Mouse (Mus musculus) limb, embryonic 11.5 days (tissue): ENCODE results near the gene Gm8300. TPM values are rescaled to one million over a fixed set of nuclear protein-coding genes. Genes with fewer than 3 reads are reported as not detected.
A peak's percentile ranks its signal among the peaks of the same experiment; 100 is the strongest.
"Not testable (repeated sequence)": the region's sequence is repeated elsewhere in the genome, so short reads cannot be mapped to it uniquely, and the experiment has no call there.

Experiments
- ATAC-seq: fragments of 200-750 bp; cut with Nextera tagmentation; 2 replicates; pipeline ENCODE4 v1.8.0; 2017; ENCODE audit warnings: low read depth; ENCODE audit not compliant: insufficient number of reproducible peaks, low FRiP score, low TSS enrichment
- DNase-seq: peaks from one replicate; pipeline ENCODE4 v3.0.0-alpha.2; 2015; ENCODE audit warnings: low spot score
- H3K27ac ChIP-seq: fragments of 300-500 bp; sonication (generic); replicated peaks from 2 replicates; pipeline ENCODE4 v1.5.1; 2014; ENCODE audit warnings: low read depth, mild to moderate bottlenecking, low read length
- H3K27me3 ChIP-seq: fragments of 300-500 bp; sonication (generic); 2 replicates; pipeline ENCODE4 v1.6.1; 2014; ENCODE audit warnings: mild to moderate bottlenecking, low read length, mixed read lengths; ENCODE audit not compliant: control insufficient read depth, insufficient read depth
- H3K36me3 ChIP-seq: fragments of 300-500 bp; sonication (generic); 2 replicates; pipeline ENCODE4 v1.6.1; 2014; ENCODE audit warnings: mild to moderate bottlenecking, low read length, moderate library complexity, mixed read lengths; ENCODE audit not compliant: control insufficient read depth, insufficient read depth
- H3K4me1 ChIP-seq: fragments of 300-500 bp; sonication (generic); 2 replicates; pipeline ENCODE4 v1.6.1; 2014; ENCODE audit warnings: low read length, mixed read lengths; ENCODE audit not compliant: control insufficient read depth, insufficient read depth
- H3K4me2 ChIP-seq: fragments of 300-500 bp; sonication (generic); 2 replicates; pipeline ENCODE4 v1.6.1; 2014; ENCODE audit warnings: low read depth, mild to moderate bottlenecking, moderate library complexity; ENCODE audit not compliant: severe bottlenecking
- H3K4me3 ChIP-seq: fragments of 300-500 bp; sonication (generic); 2 replicates; pipeline ENCODE4 v1.5.1; 2014; ENCODE audit warnings: low read depth, low read length
- H3K9ac ChIP-seq: fragments of 300-500 bp; sonication (generic); 2 replicates; pipeline ENCODE4 v1.6.1; 2014; ENCODE audit warnings: mild to moderate bottlenecking, low read length
- H3K9me3 ChIP-seq: fragments of 300-500 bp; sonication (generic); 2 replicates; pipeline ENCODE4 v1.6.1; 2016; ENCODE audit warnings: low read length; ENCODE audit not compliant: control insufficient read depth
- WGBS: fragments of 180-500 bp; shearing (Covaris S2); extraction: QIAGEN DNeasy Blood & Tissue Kit; methylation state at CpG from one replicate; pipeline ENCODE4 v1.1.7; 2014; 5-methylcytosine and 5-hydroxymethylcytosine counted together
- polyA plus RNA-seq: library from polyadenylated mRNA; unstranded; fragments of >200 nt; fragmentation: Nextera tagmentation; extraction: Ambion mirVana; gene quantifications from 2 replicates; pipeline ENCODE4 v1.2.1, GENCODE M21; 2014

The Gm8300 gene
- not detected in 2 replicates for polyA plus RNA-seq

DNA sequence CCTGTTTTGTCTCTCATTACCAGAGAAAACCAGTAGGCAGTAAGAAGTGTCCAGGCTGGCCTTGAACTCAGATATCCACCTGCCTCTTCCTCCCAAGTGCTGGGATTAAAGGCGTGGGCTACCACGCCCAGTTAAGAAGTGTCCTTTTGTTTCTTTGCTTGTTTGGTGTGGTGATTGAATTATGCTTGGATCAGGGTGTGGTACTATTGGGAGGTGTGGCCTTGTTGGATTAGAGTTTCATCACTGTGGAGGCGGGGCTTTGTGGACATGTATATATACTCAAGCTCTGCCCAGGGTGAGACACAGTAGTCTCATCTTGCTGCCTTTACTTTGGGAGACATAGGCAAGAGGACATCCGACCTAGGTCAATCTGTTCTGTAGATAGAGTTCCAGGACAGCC lies at the start of gene Gm8300:
Gene Gm8300 (plus strand): TSS at position 301 of the 400 bp plus-strand sequence.
- 89% methylated on average over 4 of the region's 4 CpGs for WGBS
- not testable (repeated sequence) for H3K36me3 ChIP-seq, H3K27ac ChIP-seq, H3K27me3 ChIP-seq, DNase-seq, H3K9me3 ChIP-seq, ATAC-seq, H3K4me2 ChIP-seq, H3K9ac ChIP-seq, H3K4me3 ChIP-seq, H3K4me1 ChIP-seq

DNA sequence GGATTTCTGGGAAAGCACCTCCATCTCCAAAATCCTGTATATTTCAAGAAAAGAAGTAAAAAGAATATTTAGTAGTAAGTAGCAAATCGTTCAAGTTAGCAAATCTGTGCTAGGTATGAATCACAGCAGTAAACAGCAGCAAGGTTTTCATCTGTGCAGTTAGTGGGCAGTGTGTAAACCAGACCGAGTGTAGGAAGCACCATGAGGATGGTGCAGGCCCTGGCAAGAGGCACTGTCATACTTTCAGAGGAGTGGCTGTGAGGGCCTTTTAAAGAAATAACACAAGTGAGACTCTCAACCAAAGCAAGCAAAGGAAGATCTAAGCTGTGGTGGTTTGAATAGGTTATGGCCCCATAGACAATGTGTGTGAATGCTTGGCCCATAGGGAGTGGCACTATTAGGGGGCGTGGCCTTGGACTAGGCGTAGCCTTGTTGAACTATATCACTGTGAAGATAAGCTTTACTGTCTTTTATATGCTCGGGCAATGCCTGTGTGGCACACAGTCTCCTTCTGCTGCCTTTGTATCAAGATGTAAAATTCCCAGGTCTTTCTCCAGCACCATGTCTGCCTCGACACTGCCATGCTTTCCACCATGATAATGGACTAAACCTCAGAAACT lies 49.3 kb upstream of the Gm8300 start:
- ATAC-seq = no peak
- Histone ChIP-seq H3K9me3 (no peaks in the 10 kb centered on the region), H3K4me3 (no peak overlapping the region), H3K9ac (no peak overlapping the region), H3K4me1 (no peaks in the 10 kb centered on the region), H3K27me3 (no peaks in the 10 kb centered on the region), H3K27ac (no peak overlapping the region), H3K4me2 (no peak overlapping the region), H3K36me3 (peaks cover 27% of the 10 kb centered on the region)
- WGBS = 91% methylated on average over 6 of the region's 6 CpGs
- DNase-seq = no peak

DNA sequence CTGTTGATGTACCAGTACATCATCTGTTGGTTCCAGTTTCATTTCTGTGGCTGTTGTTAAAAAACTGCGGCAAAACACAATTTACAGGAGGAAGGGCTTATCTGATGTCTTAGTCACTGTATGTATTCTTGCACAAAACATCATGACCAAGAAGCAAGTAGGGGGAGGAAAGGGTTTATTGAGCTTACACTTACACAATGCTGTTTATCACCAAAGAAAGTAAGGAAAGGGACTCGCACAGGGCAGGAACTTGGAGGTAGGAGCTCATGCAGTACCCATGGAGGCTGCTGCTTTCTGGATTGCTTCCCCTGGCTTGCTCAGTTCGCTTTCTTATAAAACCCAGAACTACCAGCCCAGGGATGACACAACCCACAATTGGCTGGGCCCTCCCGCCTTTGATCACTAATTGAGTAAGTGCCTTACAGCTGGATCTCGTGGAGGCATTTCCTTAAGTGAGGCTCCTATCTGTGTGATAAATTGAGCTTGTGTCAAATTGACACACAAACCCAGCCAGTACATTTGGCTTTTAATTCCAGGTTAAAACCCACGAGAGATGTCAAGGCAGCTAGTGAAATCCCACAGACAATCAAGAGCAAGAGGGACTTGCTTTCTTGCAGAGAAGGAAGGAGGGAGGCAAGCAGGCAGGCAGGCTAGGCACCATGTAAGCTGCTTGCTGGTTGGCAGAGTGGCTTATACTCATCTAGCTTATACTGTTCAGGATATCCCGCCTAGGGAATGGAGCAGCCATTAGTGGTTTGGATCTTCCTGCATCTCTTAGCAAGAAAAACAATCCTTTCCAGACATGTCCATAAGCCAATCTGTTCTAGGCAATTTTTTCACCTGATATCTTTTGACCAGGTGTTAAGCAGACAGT lies 43.6 kb upstream of the Gm8300 start:
- ATAC-seq (no peak), DNase-seq (no peak)
- Histone ChIP-seq H3K9ac (no peak overlapping the region; the same call in 1 of the 2 replicates), H3K36me3 (peaks cover 7% of the 10 kb centered on the region; the same call in 1 of the 2 replicates), H3K4me3 (peak overlapping the region; percentile 73; the same call in 1 of the 2 replicates), H3K27me3 (no peaks in the 10 kb centered on the region), H3K4me1 (0 out of 2 replicates have a peak, but pooled peaks cover 4% of the 10 kb centered on the region), H3K9me3 (no peaks in the 10 kb centered on the region), H3K27ac (no peak overlapping the region), H3K4me2 (peak overlapping the region; percentile 47; the same call in 1 of the 2 replicates)
- WGBS = 38% methylated on average over 7 of the region's 7 CpGs

DNA sequence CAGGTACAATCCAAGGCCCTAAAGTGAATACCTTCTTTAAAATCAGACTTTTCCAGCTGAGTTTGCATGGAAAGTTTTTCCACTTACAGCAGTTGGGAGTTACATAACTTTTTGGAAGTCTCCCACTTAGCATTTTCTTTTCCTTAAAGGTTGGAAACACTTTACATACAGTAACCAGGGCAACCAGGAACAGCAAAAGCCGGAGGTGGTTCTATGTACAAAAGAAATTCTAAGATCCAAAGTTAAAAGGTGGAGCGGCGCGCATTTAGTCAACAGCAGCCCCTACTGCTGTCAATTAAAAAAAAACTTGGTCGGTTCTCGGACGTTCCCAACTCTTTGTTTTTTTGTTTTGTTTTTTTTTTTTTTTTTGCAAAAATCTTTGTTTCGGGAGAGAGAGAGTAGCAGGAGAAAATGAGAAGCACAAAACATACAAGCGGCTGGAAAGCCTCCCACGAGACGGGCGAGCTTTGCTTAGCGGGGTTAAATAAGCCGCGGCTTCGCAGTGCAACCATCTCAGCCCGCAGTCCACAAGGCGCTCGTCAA lies 42.6 kb upstream of the Gm8300 start:
- peak overlapping the region; percentile 72 for H3K27ac ChIP-seq
- 0 out of 2 replicates have a peak, but pooled peaks cover 4% of the 10 kb centered on the region for H3K4me1 ChIP-seq
- no peak for DNase-seq
- H3K4me2 ChIP-seq = peak overlapping the region; percentile 47
- no peak for ATAC-seq
- peaks cover 7% of the 10 kb centered on the region; the same call in 1 of the 2 replicates for H3K36me3 ChIP-seq
- WGBS = under 1% methylated on average over 19 of the region's 19 CpGs
- no peaks in the 10 kb centered on the region for H3K9me3 ChIP-seq
- peak overlapping the region; percentile 73 for H3K4me3 ChIP-seq
- H3K9ac ChIP-seq = peak overlapping the region; percentile 92
- H3K27me3 ChIP-seq = no peaks in the 10 kb centered on the region

DNA sequence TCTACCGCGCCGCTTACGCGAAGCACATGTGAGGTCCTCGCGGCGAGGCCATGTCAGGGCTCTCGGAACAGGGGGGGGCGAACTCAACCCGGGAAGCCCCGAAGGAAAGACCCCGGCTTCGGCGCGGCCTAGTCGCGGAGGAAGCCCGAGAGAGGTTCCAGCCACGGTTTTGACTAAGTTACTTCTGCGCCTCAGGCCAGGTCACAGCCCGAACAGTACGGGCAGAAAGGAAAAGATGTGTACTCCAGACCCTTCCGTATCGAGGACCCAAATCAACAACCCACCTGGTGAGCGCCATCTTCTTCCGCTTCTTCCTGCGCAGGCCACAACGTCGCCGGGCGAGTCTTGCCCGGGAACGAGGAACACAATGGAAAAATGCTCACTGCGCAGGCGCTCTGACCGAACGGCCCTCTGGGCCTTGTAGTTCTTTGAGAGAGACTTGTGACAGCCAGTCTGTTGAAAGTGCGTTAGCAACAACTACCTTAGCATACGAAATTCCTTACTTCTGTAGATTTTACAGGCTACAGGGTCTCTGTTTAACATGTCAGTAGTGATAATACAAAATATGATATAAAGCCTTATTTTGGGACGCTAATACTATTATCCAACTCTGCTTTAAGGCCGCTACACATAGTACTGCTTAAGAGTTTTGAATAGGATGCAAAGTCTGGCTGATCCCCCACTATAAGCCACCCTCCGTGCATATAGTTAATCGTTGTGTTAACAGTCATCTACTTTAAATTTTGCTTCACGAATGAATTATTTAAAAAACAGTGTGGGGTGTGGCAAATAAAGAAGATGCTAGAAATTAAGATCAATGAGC lies 41.9 kb upstream of the Gm8300 start, which contains the start of gene Snw1:
Gene Snw1 (minus strand): TSS at position 311 of the 823 bp plus-strand sequence.
- WGBS = 3% methylated on average over 45 of the region's 45 CpGs
- Histone ChIP-seq H3K27me3 (no peaks in the 10 kb centered on the region), H3K4me2 (peak within 1 kb of the TSS; percentile 47), H3K4me3 (peak within 1 kb of the TSS; percentile 73), H3K4me1 (0 out of 2 replicates have a peak, but pooled peaks cover 4% of the 10 kb centered on the region), H3K9ac (peak within 1 kb of the TSS; percentile 92), H3K9me3 (no peaks in the 10 kb centered on the region), H3K27ac (peak within 1 kb of the TSS; percentile 72), H3K36me3 (peaks cover 4% of the 10 kb centered on the region; the same call in 1 of the 2 replicates)
- ATAC-seq (peak; percentile 93), DNase-seq (peak; percentile 96)

DNA sequence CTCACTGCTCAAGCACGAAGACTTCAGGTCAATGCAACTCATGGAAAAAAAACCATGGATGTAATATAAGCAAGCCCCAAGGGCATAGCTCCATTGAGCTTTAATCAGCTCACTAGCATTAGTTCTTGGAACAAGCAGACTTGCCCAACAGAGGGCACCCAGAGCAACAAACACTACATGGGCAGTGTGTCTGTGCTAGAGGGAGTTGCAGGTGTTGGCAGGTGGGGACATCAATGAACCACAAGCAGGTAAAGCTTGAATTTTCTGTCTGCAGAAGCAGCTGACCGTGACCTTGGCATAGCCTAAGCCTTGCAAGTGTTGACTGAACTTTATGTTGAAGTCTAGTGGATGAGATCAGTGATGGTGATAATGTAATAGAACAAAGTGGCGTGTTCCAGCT lies 39.4 kb upstream of the Gm8300 start:
- DNase-seq = no peak
- 81% methylated on average over 3 of the region's 3 CpGs for WGBS

DNA sequence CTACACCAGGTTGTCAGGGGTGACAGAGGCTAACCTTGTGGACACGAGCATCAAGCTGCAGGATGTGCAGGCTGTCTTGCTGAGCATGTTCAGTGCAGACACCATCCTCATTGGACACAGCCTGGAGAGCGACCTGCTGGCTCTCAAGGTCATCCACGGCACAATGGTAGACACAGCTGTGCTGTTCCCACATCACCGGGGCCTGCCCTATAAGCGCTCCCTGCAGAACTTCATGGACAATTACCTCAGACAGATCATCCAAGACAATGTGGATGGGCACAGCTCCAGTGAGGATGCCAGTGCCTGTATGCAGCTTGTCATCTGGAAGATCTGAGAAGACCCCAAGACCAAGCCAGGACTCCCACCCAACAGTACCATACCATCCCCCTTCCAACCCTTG lies 31.6 kb upstream of the Gm8300 start:
- not testable (repeated sequence) for H3K4me3 ChIP-seq, H3K4me1 ChIP-seq, H3K27me3 ChIP-seq, H3K9me3 ChIP-seq, DNase-seq, H3K4me2 ChIP-seq, H3K36me3 ChIP-seq, H3K9ac ChIP-seq, H3K27ac ChIP-seq, ATAC-seq
- WGBS = 89% methylated on average over 5 of the region's 5 CpGs

More for the DNA sequence above, 39.4 kb upstream of the Gm8300 start:
- H3K36me3 ChIP-seq = no peaks in the 10 kb centered on the region
- no peak overlapping the region for H3K4me2 ChIP-seq
- H3K9me3 ChIP-seq = no peaks in the 10 kb centered on the region
- no peak overlapping the region for H3K9ac ChIP-seq
- no peaks in the 10 kb centered on the region for H3K27me3 ChIP-seq
- no peak for ATAC-seq
- H3K4me1 ChIP-seq = 0 out of 2 replicates have a peak, but pooled peaks cover 4% of the 10 kb centered on the region
- H3K27ac ChIP-seq = no peak overlapping the region
- no peak overlapping the region for H3K4me3 ChIP-seq
